Mouse (Mus musculus) megakaryocyte, embryonic 14.5 days (primary cell): ENCODE measurements around the gene 1810010H24Rik. TPM values are rescaled to one million over a fixed set of nuclear protein-coding genes. Genes with fewer than 3 reads are reported as not detected.
"Not testable (repeated sequence)": the region's sequence is repeated elsewhere in the genome, so short reads cannot be mapped to it uniquely, and the experiment has no call there.

ENCODE experiments used
- H3K27me3 ChIP-seq: replicated peaks from 2 replicates; pipeline ENCODE3; 2012; ENCODE audit warnings: inconsistent platforms
- H3K36me3 ChIP-seq: replicated peaks from 2 replicates; pipeline ENCODE3; 2012; ENCODE audit warnings: low read length, inconsistent platforms, mixed read lengths
- H3K4me1 ChIP-seq: 2 replicates; pipeline ENCODE4 v1.6.1; 2012; ENCODE audit warnings: inconsistent platforms
- H3K4me3 ChIP-seq: replicated peaks from 2 replicates; pipeline ENCODE3; 2012; ENCODE audit warnings: moderate library complexity, mild to moderate bottlenecking, inconsistent platforms
- H3K9me3 ChIP-seq: 2 replicates; pipeline ENCODE4 v1.6.1; 2012; ENCODE audit warnings: inconsistent platforms
- FLI1 ChIP-seq: IDR thresholded peaks from 2 replicates; pipeline ENCODE4 v1.6.1; 2012; ENCODE audit warnings: low read length, inconsistent platforms, mixed read lengths
- GATA1 ChIP-seq: IDR thresholded peaks from 3 replicates; pipeline ENCODE4 v1.6.1; 2012; ENCODE audit warnings: mixed read lengths, low read length, inconsistent platforms, borderline replicate concordance
- polyA plus RNA-seq: library from polyadenylated mRNA; stranded (reverse); fragments of >175 nt; gene quantifications from 2 replicates; pipeline ENCODE4 v1.2.3, GENCODE M21; 2012; ENCODE audit warnings: low replicate concordance; ENCODE audit not compliant: insufficient read depth

Gene 1810010H24Rik
- polyA plus RNA-seq, 1 experiment = 1.7 TPM

GRCm38 (mm10) chr11:107041396-107041795 lies 15.9 kb downstream of the 1810010H24Rik start:
- peaks cover 22% of the 10 kb centered on the region for H3K4me1 ChIP-seq
- peaks cover 97% of the 10 kb centered on the region for H3K36me3 ChIP-seq
- H3K27me3 ChIP-seq = no peaks in the 10 kb centered on the region
- H3K9me3 ChIP-seq = no peaks in the 10 kb centered on the region
- H3K4me3 ChIP-seq = no peak overlapping the region
- TF ChIP-seq FLI1 (no peak), GATA1 (no peak)

- H3K36me3 ChIP-seq = peaks cover 96% of the 10 kb centered on the region
- no peaks in the 10 kb centered on the region for H3K27me3 ChIP-seq
- no peaks in the 10 kb centered on the region for H3K9me3 ChIP-seq
- H3K4me3 ChIP-seq = no peak overlapping the region
- H3K4me1 ChIP-seq = peaks cover 26% of the 10 kb centered on the region
- TF ChIP-seq FLI1 = no peak
- TF ChIP-seq GATA1 = no peak
Measured at GRCm38 (mm10) chr11:107043361-107043760, 17.9 kb downstream of the 1810010H24Rik start.

GRCm38 (mm10) chr11:107044321-107044720 lies 18.8 kb downstream of the 1810010H24Rik start:
- H3K4me1 ChIP-seq = peaks cover 26% of the 10 kb centered on the region
- no peak overlapping the region for H3K4me3 ChIP-seq
- no peak for TF ChIP-seq FLI1
- TF ChIP-seq GATA1 = no peak
- H3K27me3 ChIP-seq = no peaks in the 10 kb centered on the region
- no peaks in the 10 kb centered on the region for H3K9me3 ChIP-seq
- H3K36me3 ChIP-seq = peaks cover 87% of the 10 kb centered on the region

- Histone ChIP-seq H3K4me3 (no peak overlapping the region), H3K4me1 (peaks cover 26% of the 10 kb centered on the region), H3K36me3 (peaks cover 75% of the 10 kb centered on the region), H3K9me3 (no peaks in the 10 kb centered on the region), H3K27me3 (no peaks in the 10 kb centered on the region)
- TF ChIP-seq FLI1 (no peak), GATA1 (no peak)
Measured at GRCm38 (mm10) chr11:107045546-107045945, 20.1 kb downstream of the 1810010H24Rik start.

GRCm38 (mm10) chr11:107046766-107047620 lies 21.5 kb downstream of the 1810010H24Rik start:
- TF ChIP-seq GATA1 (no peak), FLI1 (no peak)
- Histone ChIP-seq H3K36me3 (peaks cover 70% of the 10 kb centered on the region), H3K27me3 (no peaks in the 10 kb centered on the region), H3K4me1 (peaks cover 26% of the 10 kb centered on the region), H3K9me3 (no peaks in the 10 kb centered on the region), H3K4me3 (no peak overlapping the region)

- H3K36me3 ChIP-seq = peaks cover 88% of the 10 kb centered on the region
Measured at GRCm38 (mm10) chr11:107054870-107055269, 29.4 kb downstream of the 1810010H24Rik start.

GRCm38 (mm10) chr11:107057391-107057790 lies 31.9 kb downstream of the 1810010H24Rik start:
- Histone ChIP-seq H3K4me3 (no peak overlapping the region), H3K9me3 (no peaks in the 10 kb centered on the region), H3K27me3 (no peaks in the 10 kb centered on the region), H3K36me3 (peaks cover 99% of the 10 kb centered on the region), H3K4me1 (peaks cover 3% of the 10 kb centered on the region; the same call in 1 of the 2 replicates)
- no peak for TF ChIP-seq FLI1

More at GRCm38 (mm10) chr11:107054870-107055269, 29.4 kb downstream of the 1810010H24Rik start:
- H3K9me3 ChIP-seq = no peaks in the 10 kb centered on the region
- no peak for TF ChIP-seq FLI1
- TF ChIP-seq GATA1 = no peak
- H3K4me3 ChIP-seq = no peak overlapping the region
- no peaks in the 10 kb centered on the region for H3K27me3 ChIP-seq
- H3K4me1 ChIP-seq = peaks cover 3% of the 10 kb centered on the region; the same call in 1 of the 2 replicates

- H3K9me3 ChIP-seq, H3K27me3 ChIP-seq, H3K4me1 ChIP-seq, H3K4me3 ChIP-seq: not testable (repeated sequence)
- H3K36me3 ChIP-seq = peaks cover 98% of the 10 kb centered on the region
Measured at GRCm38 (mm10) chr11:107059634-107060033, 34.2 kb downstream of the 1810010H24Rik start.

- Histone ChIP-seq H3K9me3 (no peaks in the 10 kb centered on the region), H3K36me3 (peaks cover 98% of the 10 kb centered on the region), H3K4me3 (no peak overlapping the region), H3K27me3 (no peaks in the 10 kb centered on the region), H3K4me1 (peaks cover 10% of the 10 kb centered on the region)
- no peak for TF ChIP-seq FLI1
- TF ChIP-seq GATA1 = no peak
Measured at GRCm38 (mm10) chr11:107060941-107061340, 35.5 kb downstream of the 1810010H24Rik start.

- Histone ChIP-seq H3K27me3 (no peaks in the 10 kb centered on the region), H3K4me1 (peaks cover 27% of the 10 kb centered on the region), H3K4me3 (no peak overlapping the region), H3K36me3 (peaks cover 98% of the 10 kb centered on the region), H3K9me3 (no peaks in the 10 kb centered on the region)
- TF ChIP-seq FLI1 (no peak), GATA1 (no peak)
Measured at GRCm38 (mm10) chr11:107063067-107063466, 37.6 kb downstream of the 1810010H24Rik start.
